Mouse (Mus musculus): ENCODE measurements at regions not wholly inside any gene's neighbourhood (a gene's known extent, or its start where the extent isn't known, plus 50 kb on each side); places are given as distances from the start of the nearest gene placed in this dataset.

GRCm38 (mm10) chr3:147968271-147968670 lies 1022.1 kb downstream of the Adgrl2 start:
- Histone ChIP-seq H3K27me3 (ENCODE audit: control insufficient read depth, insufficient read depth, low read length) (no peaks in the 10 kb centered on the region), H3K4me1 (ENCODE audit: control insufficient read depth, insufficient read depth, low read length) (peaks cover 6% of the 10 kb centered on the region; the same call in 1 of the 2 replicates), H3K27ac (replicated peaks; ENCODE audit: low read depth, low read length) (no peak overlapping the region), H3K9ac (ENCODE audit: low read length) (no peak overlapping the region), H3K36me3 (ENCODE audit: control insufficient read depth, insufficient read depth, low read length) (no peaks in the 10 kb centered on the region), H3K9me3 (ENCODE audit: control insufficient read depth, low read length) (no peaks in the 10 kb centered on the region), H3K4me2 (ENCODE audit: low read depth, severe bottlenecking) (no peak overlapping the region), H3K4me3 (ENCODE audit: low read depth, low read length) (no peak overlapping the region)
- 86% methylated on average over 11 of the region's 11 CpGs for WGBS
- no peak for DNase-seq (ENCODE audit: low spot score)
- no peak for ATAC-seq (ENCODE audit: insufficient number of reproducible peaks, low FRiP score, low TSS enrichment, low read depth)

- ATAC-seq (ENCODE audit: insufficient number of reproducible peaks, low FRiP score, low TSS enrichment, low read depth), result no peak
- WGBS, result 69% methylated on average over 9 of the region's 9 CpGs
- no peak overlapping the region for H3K27ac ChIP-seq (replicated peaks; ENCODE audit: low read depth, low read length)
These were observed 1022.5 kb downstream of the Adgrl2 start for GRCm38 (mm10) chr3:147967866-147968265.

GRCm38 (mm10) chr3:147967261-147967660 lies 1023.1 kb downstream of the Adgrl2 start:
- Histone ChIP-seq H3K27me3 (ENCODE audit: control insufficient read depth, insufficient read depth, low read length) (no peaks in the 10 kb centered on the region), H3K4me2 (ENCODE audit: low read depth, severe bottlenecking) (no peak overlapping the region), H3K9ac (ENCODE audit: low read length) (no peak overlapping the region), H3K4me1 (ENCODE audit: control insufficient read depth, insufficient read depth, low read length) (peaks cover 6% of the 10 kb centered on the region; the same call in 1 of the 2 replicates), H3K36me3 (ENCODE audit: control insufficient read depth, insufficient read depth, low read length) (no peaks in the 10 kb centered on the region), H3K27ac (replicated peaks; ENCODE audit: low read depth, low read length) (no peak overlapping the region), H3K9me3 (ENCODE audit: control insufficient read depth, low read length) (no peaks in the 10 kb centered on the region), H3K4me3 (ENCODE audit: low read depth, low read length) (no peak overlapping the region)
- WGBS, result 92% methylated on average over 3 of the region's 3 CpGs
- no peak for ATAC-seq (ENCODE audit: insufficient number of reproducible peaks, low FRiP score, low TSS enrichment, low read depth)
- no peak for DNase-seq (ENCODE audit: low spot score)

More at GRCm38 (mm10) chr3:147967866-147968265, 1022.5 kb downstream of the Adgrl2 start:
- H3K4me1 ChIP-seq (ENCODE audit: control insufficient read depth, insufficient read depth, low read length), result peaks cover 6% of the 10 kb centered on the region; the same call in 1 of the 2 replicates
- no peak for DNase-seq (ENCODE audit: low spot score)
- H3K4me3 ChIP-seq (ENCODE audit: low read depth, low read length), result no peak overlapping the region
- no peaks in the 10 kb centered on the region for H3K27me3 ChIP-seq (ENCODE audit: control insufficient read depth, insufficient read depth, low read length)
- H3K9me3 ChIP-seq (ENCODE audit: control insufficient read depth, low read length), result no peaks in the 10 kb centered on the region
- H3K4me2 ChIP-seq (ENCODE audit: low read depth, severe bottlenecking), result no peak overlapping the region
- H3K9ac ChIP-seq (ENCODE audit: low read length), result no peak overlapping the region
- no peaks in the 10 kb centered on the region for H3K36me3 ChIP-seq (ENCODE audit: control insufficient read depth, insufficient read depth, low read length)

- DNase-seq (ENCODE audit: low spot score) (no peak), ATAC-seq (ENCODE audit: insufficient number of reproducible peaks, low FRiP score, low TSS enrichment, low read depth) (no peak)
- H3K4me2 ChIP-seq (ENCODE audit: low read depth, severe bottlenecking), result no peak overlapping the region
- no peaks in the 10 kb centered on the region for H3K9me3 ChIP-seq (ENCODE audit: control insufficient read depth, low read length)
- no peaks in the 10 kb centered on the region for H3K36me3 ChIP-seq (ENCODE audit: control insufficient read depth, insufficient read depth, low read length)
- H3K4me3 ChIP-seq (ENCODE audit: low read depth, low read length), result no peak overlapping the region
- H3K4me1 ChIP-seq (ENCODE audit: control insufficient read depth, insufficient read depth, low read length), result peaks cover 6% of the 10 kb centered on the region; the same call in 1 of the 2 replicates
- no peak overlapping the region for H3K27ac ChIP-seq (replicated peaks; ENCODE audit: low read depth, low read length)
- H3K27me3 ChIP-seq (ENCODE audit: control insufficient read depth, insufficient read depth, low read length), result no peaks in the 10 kb centered on the region
- WGBS, result 77% methylated on average over 8 of the region's 8 CpGs
- no peak overlapping the region for H3K9ac ChIP-seq (ENCODE audit: low read length)
These were observed 1023.5 kb downstream of the Adgrl2 start for GRCm38 (mm10) chr3:147966827-147967226.

GRCm38 (mm10) chr3:147966379-147966778 lies 1024.0 kb downstream of the Adgrl2 start:
- H3K9ac ChIP-seq (ENCODE audit: low read length), result no peak overlapping the region
- H3K4me1 ChIP-seq (ENCODE audit: control insufficient read depth, insufficient read depth, low read length), result peaks cover 6% of the 10 kb centered on the region; the same call in 1 of the 2 replicates
- H3K27me3 ChIP-seq (ENCODE audit: control insufficient read depth, insufficient read depth, low read length), result no peaks in the 10 kb centered on the region
- no peak overlapping the region for H3K4me3 ChIP-seq (ENCODE audit: low read depth, low read length)
- H3K36me3 ChIP-seq (ENCODE audit: control insufficient read depth, insufficient read depth, low read length), result no peaks in the 10 kb centered on the region
- H3K4me2 ChIP-seq (ENCODE audit: low read depth, severe bottlenecking), result no peak overlapping the region
- peak; percentile 45 for DNase-seq (ENCODE audit: low spot score)
- WGBS, result 28% methylated on average over 12 of the region's 12 CpGs
- no peaks in the 10 kb centered on the region for H3K9me3 ChIP-seq (ENCODE audit: control insufficient read depth, low read length)
- ATAC-seq (ENCODE audit: insufficient number of reproducible peaks, low FRiP score, low TSS enrichment, low read depth), result no peak
- no peak overlapping the region for H3K27ac ChIP-seq (replicated peaks; ENCODE audit: low read depth, low read length)

- H3K9me3 ChIP-seq (ENCODE audit: control insufficient read depth, low read length), result no peaks in the 10 kb centered on the region
- no peak for DNase-seq (ENCODE audit: low spot score)
- no peaks in the 10 kb centered on the region for H3K36me3 ChIP-seq (ENCODE audit: control insufficient read depth, insufficient read depth, low read length)
- H3K27me3 ChIP-seq (ENCODE audit: control insufficient read depth, insufficient read depth, low read length), result no peaks in the 10 kb centered on the region
- no peak overlapping the region for H3K4me3 ChIP-seq (ENCODE audit: low read depth, low read length)
- peaks cover 6% of the 10 kb centered on the region; the same call in 1 of the 2 replicates for H3K4me1 ChIP-seq (ENCODE audit: control insufficient read depth, insufficient read depth, low read length)
- no peak for ATAC-seq (ENCODE audit: insufficient number of reproducible peaks, low FRiP score, low TSS enrichment, low read depth)
- WGBS, result 22% methylated on average over 13 of the region's 13 CpGs
- no peak overlapping the region for H3K4me2 ChIP-seq (ENCODE audit: low read depth, severe bottlenecking)
- H3K27ac ChIP-seq (replicated peaks; ENCODE audit: low read depth, low read length), result no peak overlapping the region
- no peak overlapping the region for H3K9ac ChIP-seq (ENCODE audit: low read length)
These were observed 1026.5 kb downstream of the Adgrl2 start for GRCm38 (mm10) chr3:147963698-147964476.

- WGBS, result 27% methylated on average over 13 of the region's 13 CpGs
- DNase-seq (ENCODE audit: low spot score) (peak; percentile 34), ATAC-seq (ENCODE audit: insufficient number of reproducible peaks, low FRiP score, low TSS enrichment, low read depth) (peak; percentile 51; the same call in 1 of the 2 replicates)
- H3K9me3 ChIP-seq (ENCODE audit: control insufficient read depth, low read length), result no peaks in the 10 kb centered on the region
- no peak overlapping the region for H3K27ac ChIP-seq (replicated peaks; ENCODE audit: low read depth, low read length)
- H3K27me3 ChIP-seq (ENCODE audit: control insufficient read depth, insufficient read depth, low read length), result no peaks in the 10 kb centered on the region
- H3K4me2 ChIP-seq (ENCODE audit: low read depth, severe bottlenecking), result no peak overlapping the region
- H3K9ac ChIP-seq (ENCODE audit: low read length), result no peak overlapping the region
- H3K4me1 ChIP-seq (ENCODE audit: control insufficient read depth, insufficient read depth, low read length), result peaks cover 9% of the 10 kb centered on the region; the same call in 1 of the 2 replicates
- no peaks in the 10 kb centered on the region for H3K36me3 ChIP-seq (ENCODE audit: control insufficient read depth, insufficient read depth, low read length)
- H3K4me3 ChIP-seq (ENCODE audit: low read depth, low read length), result no peak overlapping the region
These were observed 1042.2 kb downstream of the Adgrl2 start for GRCm38 (mm10) chr3:147948041-147948592.

- no peak for ATAC-seq (ENCODE audit: insufficient number of reproducible peaks, low FRiP score, low TSS enrichment, low read depth)
- no peak overlapping the region for H3K9ac ChIP-seq (ENCODE audit: low read length)
These were observed 1047.0 kb downstream of the Adgrl2 start for GRCm38 (mm10) chr3:147943314-147943713.

More at GRCm38 (mm10) chr3:147943314-147943713, 1047.0 kb downstream of the Adgrl2 start:
- no peak overlapping the region for H3K4me2 ChIP-seq (ENCODE audit: low read depth, severe bottlenecking)
- no peaks in the 10 kb centered on the region for H3K36me3 ChIP-seq (ENCODE audit: control insufficient read depth, insufficient read depth, low read length)
- H3K27ac ChIP-seq (replicated peaks; ENCODE audit: low read depth, low read length), result no peak overlapping the region
- no peaks in the 10 kb centered on the region for H3K9me3 ChIP-seq (ENCODE audit: control insufficient read depth, low read length)
- no peak for DNase-seq (ENCODE audit: low spot score)
- WGBS, result 80% methylated on average over 4 of the region's 4 CpGs
- H3K4me3 ChIP-seq (ENCODE audit: low read depth, low read length), result no peak overlapping the region
- no peaks in the 10 kb centered on the region for H3K27me3 ChIP-seq (ENCODE audit: control insufficient read depth, insufficient read depth, low read length)
- H3K4me1 ChIP-seq (ENCODE audit: control insufficient read depth, insufficient read depth, low read length), result peaks cover 5% of the 10 kb centered on the region; the same call in 1 of the 2 replicates
